Mouse (Mus musculus) 3T3-L1 (cell line): ENCODE measurements around the gene Wdfy3.
A peak's percentile ranks its signal among the peaks of the same experiment; 100 is the strongest.

Experiments used
- DNase-seq: peaks from one replicate; pipeline ENCODE4 v3.0.0-alpha.2; 2015; ENCODE audit warnings: low read depth, low spot score

Gene Wdfy3

DNA sequence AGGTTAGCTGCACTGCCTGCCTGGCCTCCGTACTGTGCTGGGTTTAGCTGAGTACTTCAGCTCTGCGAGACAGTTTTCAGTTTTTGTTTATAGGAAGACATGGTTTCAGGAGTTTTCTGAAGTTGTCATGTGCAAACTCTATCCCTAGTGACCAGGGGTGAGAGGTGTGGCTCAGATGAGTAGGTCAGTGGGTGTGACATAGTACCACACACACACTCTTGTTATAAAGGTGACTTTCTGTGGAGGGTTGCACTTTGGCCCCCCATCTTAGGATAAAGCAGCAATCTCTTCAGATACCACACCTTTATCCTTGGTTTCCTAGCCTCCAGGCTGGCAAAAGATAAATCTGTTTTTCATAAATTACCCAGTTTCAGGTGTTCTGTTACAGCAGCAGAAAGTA lies 284.9 kb downstream of the Wdfy3 start:
- DNase-seq = no peak

DNA sequence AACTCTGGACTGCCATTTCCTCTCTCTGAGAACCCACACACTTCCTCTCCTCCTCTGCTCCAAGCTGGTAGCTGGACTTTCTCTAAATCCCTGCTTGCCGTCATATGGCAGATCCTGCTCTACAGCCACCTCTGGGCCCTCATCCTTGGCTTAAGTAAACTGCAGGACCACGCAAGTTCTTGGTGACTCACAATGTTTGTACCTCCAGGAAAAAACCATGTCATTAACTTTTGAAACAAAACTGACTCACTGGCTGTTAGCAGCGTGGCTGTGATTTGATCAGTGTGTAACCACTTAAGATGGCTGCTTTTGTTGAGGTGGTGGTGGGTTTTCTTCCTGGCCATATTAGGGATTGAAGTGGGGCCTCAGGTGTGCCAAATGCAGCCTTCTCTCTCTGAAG lies 285.4 kb downstream of the Wdfy3 start:
- DNase-seq = peak; percentile 35
